Mouse (Mus musculus): ENCODE measurements around the gene Pprc1. TPM values are rescaled to one million over a fixed set of nuclear protein-coding genes. Genes with fewer than 3 reads are reported as not detected.

Pprc1 gene
- total and polyA plus RNA-seq, 2 experiments from 2014 or later: 10.6 to 11.3 TPM

GRCm38 (mm10) chr19:46033911-46034310 lies 10.8 kb upstream of the Pprc1 start:
- Histone ChIP-seq H3K9me3 (ENCODE audit: low read length) (no peaks in the 10 kb centered on the region), H3K27ac (ENCODE audit: low read depth, low read length) (no peak overlapping the region), H3K36me3 (ENCODE audit: insufficient read depth) (peaks cover 55% of the 10 kb centered on the region), H3K4me3 (ENCODE audit: low read depth, low read length) (no peak overlapping the region), H3K4me2 (ENCODE audit: low read depth) (no peak overlapping the region), H3K4me1 (ENCODE audit: insufficient read depth) (peaks cover 20% of the 10 kb centered on the region), H3K9ac (no peak overlapping the region), H3K27me3 (ENCODE audit: insufficient read depth, low read length) (no peaks in the 10 kb centered on the region)
- no peak for ATAC-seq
- WGBS: 94% methylated on average over 11 of the region's 11 CpGs
- no peak for TF ChIP-seq CTCF (IDR thresholded peaks at IDR 0.05; ENCODE audit: low read depth)
- DNase-seq: no peak

GRCm38 (mm10) chr19:46035971-46036370 lies 8.7 kb upstream of the Pprc1 start:
- ATAC-seq: no peak
- no peak overlapping the region for H3K27ac ChIP-seq (ENCODE audit: low read depth, low read length)
- 0 out of 2 replicates have a peak overlapping the region, but pooled peaks have one; percentile 91 for H3K4me2 ChIP-seq (ENCODE audit: low read depth)
- no peaks in the 10 kb centered on the region for H3K27me3 ChIP-seq (ENCODE audit: insufficient read depth, low read length)
- TF ChIP-seq CTCF (IDR thresholded peaks at IDR 0.05; ENCODE audit: low read depth): no peak
- peaks cover 30% of the 10 kb centered on the region for H3K4me1 ChIP-seq (ENCODE audit: insufficient read depth)
- peaks cover 52% of the 10 kb centered on the region for H3K36me3 ChIP-seq (ENCODE audit: insufficient read depth)
- H3K9ac ChIP-seq: no peak overlapping the region
- no peak for DNase-seq
- no peak overlapping the region for H3K4me3 ChIP-seq (ENCODE audit: low read depth, low read length)
- H3K9me3 ChIP-seq (ENCODE audit: low read length): no peaks in the 10 kb centered on the region
- 83% methylated on average over 13 of the region's 13 CpGs for WGBS

GRCm38 (mm10) chr19:46036477-46037242 lies 8.0 kb upstream of the Pprc1 start:
- 55% methylated on average over 13 of the region's 13 CpGs for WGBS
- H3K27me3 ChIP-seq (ENCODE audit: insufficient read depth, low read length): no peaks in the 10 kb centered on the region
- ATAC-seq (no peak), DNase-seq (no peak)
- peak overlapping the region; percentile 45; the same call in 1 of the 2 replicates for H3K27ac ChIP-seq (ENCODE audit: low read depth, low read length)
- H3K4me3 ChIP-seq (ENCODE audit: low read depth, low read length): peak overlapping the region; percentile 58
- H3K4me1 ChIP-seq (ENCODE audit: insufficient read depth): peaks cover 37% of the 10 kb centered on the region
- peaks cover 50% of the 10 kb centered on the region for H3K36me3 ChIP-seq (ENCODE audit: insufficient read depth)
- TF ChIP-seq CTCF (IDR thresholded peaks at IDR 0.05; ENCODE audit: low read depth): peak; percentile 34
- H3K9me3 ChIP-seq (ENCODE audit: low read length): no peaks in the 10 kb centered on the region
- peak overlapping the region; percentile 91 for H3K4me2 ChIP-seq (ENCODE audit: low read depth)
- H3K9ac ChIP-seq: peak overlapping the region; percentile 81

GRCm38 (mm10) chr19:46037243-46037924 lies 7.3 kb upstream of the Pprc1 start:
- WGBS: 7% methylated on average over 6 of the region's 6 CpGs
- Histone ChIP-seq H3K4me1 (ENCODE audit: insufficient read depth) (peaks cover 39% of the 10 kb centered on the region), H3K9ac (peak overlapping the region; percentile 81), H3K36me3 (ENCODE audit: insufficient read depth) (peaks cover 42% of the 10 kb centered on the region), H3K4me3 (ENCODE audit: low read depth, low read length) (peak overlapping the region; percentile 58), H3K9me3 (ENCODE audit: low read length) (no peaks in the 10 kb centered on the region), H3K27me3 (ENCODE audit: insufficient read depth, low read length) (no peaks in the 10 kb centered on the region), H3K27ac (ENCODE audit: low read depth, low read length) (peak overlapping the region; percentile 45; the same call in 1 of the 2 replicates), H3K4me2 (ENCODE audit: low read depth) (peak overlapping the region; percentile 91)
- ATAC-seq (no peak), DNase-seq (no peak)
- TF ChIP-seq CTCF (IDR thresholded peaks at IDR 0.05; ENCODE audit: low read depth): no peak

GRCm38 (mm10) chr19:46037925-46038850 lies 6.5 kb upstream of the Pprc1 start:
- WGBS: 3% methylated on average over 13 of the region's 13 CpGs

GRCm38 (mm10) chr19:46038851-46039260 lies 5.8 kb upstream of the Pprc1 start:
- DNase-seq: no peak
- no peak for TF ChIP-seq CTCF (IDR thresholded peaks at IDR 0.05; ENCODE audit: low read depth)
- WGBS: under 1% methylated on average over 11 of the region's 17 CpGs

More at GRCm38 (mm10) chr19:46037925-46038850, 6.5 kb upstream of the Pprc1 start:
- H3K4me1 ChIP-seq (ENCODE audit: insufficient read depth): peaks cover 44% of the 10 kb centered on the region
- H3K27ac ChIP-seq (ENCODE audit: low read depth, low read length): peak overlapping the region; percentile 85
- no peaks in the 10 kb centered on the region for H3K27me3 ChIP-seq (ENCODE audit: insufficient read depth, low read length)
- DNase-seq (no peak), ATAC-seq (no peak)
- no peaks in the 10 kb centered on the region for H3K9me3 ChIP-seq (ENCODE audit: low read length)
- no peak for TF ChIP-seq CTCF (IDR thresholded peaks at IDR 0.05; ENCODE audit: low read depth)
- H3K4me2 ChIP-seq (ENCODE audit: low read depth): peak overlapping the region; percentile 91
- peak overlapping the region; percentile 81 for H3K9ac ChIP-seq
- H3K4me3 ChIP-seq (ENCODE audit: low read depth, low read length): peak overlapping the region; percentile 58
- H3K36me3 ChIP-seq (ENCODE audit: insufficient read depth): peaks cover 34% of the 10 kb centered on the region

More at GRCm38 (mm10) chr19:46038851-46039260, 5.8 kb upstream of the Pprc1 start:
- 0 out of 2 replicates have a peak, but pooled peaks have one; percentile 13 for ATAC-seq
- Histone ChIP-seq H3K27me3 (ENCODE audit: insufficient read depth, low read length) (no peaks in the 10 kb centered on the region), H3K4me2 (ENCODE audit: low read depth) (peak overlapping the region; percentile 91), H3K9ac (peak overlapping the region; percentile 81), H3K4me1 (ENCODE audit: insufficient read depth) (peaks cover 50% of the 10 kb centered on the region), H3K27ac (ENCODE audit: low read depth, low read length) (peak overlapping the region; percentile 85), H3K36me3 (ENCODE audit: insufficient read depth) (peaks cover 28% of the 10 kb centered on the region), H3K4me3 (ENCODE audit: low read depth, low read length) (peak overlapping the region; percentile 58), H3K9me3 (ENCODE audit: low read length) (no peaks in the 10 kb centered on the region)

Data from forebrain, postnatal 0 days (tissue).